Mouse (Mus musculus) cortical plate, adult 2 months (tissue): ENCODE data around the gene Slc22a1.

Experiments used
- CTCF ChIP-seq: fragments of 200-500 bp; IDR thresholded peaks from 2 replicates; pipeline ENCODE4 v1.5.1; 2011; ENCODE audit warnings: mild to moderate bottlenecking, control low read depth, low read length; ENCODE audit not compliant: insufficient read depth; ENCODE audit errors: extremely low read depth
- POLR2A ChIP-seq: fragments of 200-500 bp; IDR thresholded peaks from 2 replicates; pipeline ENCODE4 v1.6.1; 2011; ENCODE audit warnings: mild to moderate bottlenecking, low read length, control low read depth; ENCODE audit not compliant: insufficient read depth; ENCODE audit errors: extremely low read depth

GRCm38 (mm10) chr17:12631771-12632600, 43.6 kb downstream of the Slc22a1 start:
- TF ChIP-seq POLR2A = no peak
- TF ChIP-seq CTCF = no peak
